Mouse (Mus musculus) cerebellum, adult (tissue): Measurements from ENCODE around the gene Bcam.

Experiments
- ATAC-seq: cut with Nextera tagmentation; 2 replicates; pipeline ENCODE4 v1.9.2; 2017; ENCODE audit warnings: mild to moderate bottlenecking, moderate library complexity, mixed read lengths; ENCODE audit not compliant: insufficient number of reproducible peaks, low FRiP score, low TSS enrichment

The Bcam gene

GRCm38 (mm10) chr7:19755851-19756786 lies 14.7 kb downstream of the Bcam start:
- no peak for ATAC-seq

GRCm38 (mm10) chr7:19755008-19755407 lies 15.8 kb downstream of the Bcam start:
- ATAC-seq: no peak

GRCm38 (mm10) chr7:19754065-19754464 lies 16.8 kb downstream of the Bcam start:
- ATAC-seq: no peak

- ATAC-seq: no peak
Observed at GRCm38 (mm10) chr7:19753587-19753986, 17.2 kb downstream of the Bcam start.

- no peak for ATAC-seq
Observed at GRCm38 (mm10) chr7:19752652-19753051, 18.2 kb downstream of the Bcam start.

GRCm38 (mm10) chr7:19751070-19751383 lies 19.8 kb downstream of the Bcam start:
- no peak for ATAC-seq

- 0 out of 2 replicates have a peak, but pooled peaks have one; percentile 49 for ATAC-seq
Observed at GRCm38 (mm10) chr7:19750217-19751069, 20.4 kb downstream of the Bcam start, which contains the start of gene Nectin2. TSS of gene Nectin2 (minus strand) at chr7:19750483.

GRCm38 (mm10) chr7:19749389-19750216 lies 21.2 kb downstream of the Bcam start:
- ATAC-seq: peak; percentile 80; the same call in 1 of the 2 replicates

GRCm38 (mm10) chr7:19748219-19749195 lies 22.3 kb downstream of the Bcam start:
- ATAC-seq: no peak

- ATAC-seq: no peak
Observed at GRCm38 (mm10) chr7:19747420-19748218, 23.2 kb downstream of the Bcam start.

- ATAC-seq: no peak
Observed at GRCm38 (mm10) chr7:19746426-19747201, 24.2 kb downstream of the Bcam start.

GRCm38 (mm10) chr7:19745971-19746370 lies 24.8 kb downstream of the Bcam start:
- ATAC-seq: no peak

GRCm38 (mm10) chr7:19744590-19745385 lies 26.0 kb downstream of the Bcam start:
- ATAC-seq: no peak

GRCm38 (mm10) chr7:19743791-19744190 lies 27.0 kb downstream of the Bcam start:
- ATAC-seq: no peak

GRCm38 (mm10) chr7:19742468-19742867 lies 28.3 kb downstream of the Bcam start:
- no peak for ATAC-seq

GRCm38 (mm10) chr7:19741329-19742031 lies 29.3 kb downstream of the Bcam start:
- ATAC-seq: no peak
